Mouse (Mus musculus) hindbrain, postnatal 0 days (tissue): Measurements from ENCODE around the gene Psat1. TPM values are rescaled to one million over a fixed set of nuclear protein-coding genes. Genes with fewer than 3 reads are reported as not detected.

Experiments
- ATAC-seq: fragments of 200-750 bp; cut with Nextera tagmentation; 2 replicates; pipeline ENCODE4 v1.8.0; 2017; ENCODE audit warnings: mild to moderate bottlenecking, moderate TSS enrichment, moderate library complexity
- DNase-seq: peaks from one replicate; pipeline ENCODE4 v3.0.0-alpha.2; 2015; ENCODE audit warnings: low spot score
- H3K27ac ChIP-seq: fragments of 300-500 bp; sonication (generic); 2 replicates; pipeline ENCODE4 v1.5.1; 2014; ENCODE audit warnings: mild to moderate bottlenecking
- H3K27me3 ChIP-seq: fragments of 300-500 bp; sonication (generic); 2 replicates; pipeline ENCODE4 v1.6.1; 2014; ENCODE audit warnings: low read length, mixed read lengths; ENCODE audit not compliant: insufficient read depth
- H3K36me3 ChIP-seq: fragments of 300-500 bp; sonication (generic); 2 replicates; pipeline ENCODE4 v1.6.1; 2014; ENCODE audit warnings: low read length, mixed read lengths; ENCODE audit not compliant: insufficient read depth
- H3K4me1 ChIP-seq: fragments of 300-500 bp; sonication (generic); 2 replicates; pipeline ENCODE4 v1.6.1; 2014; ENCODE audit warnings: antibody characterized with exemption, low read length, mixed read lengths; ENCODE audit not compliant: insufficient read depth
- H3K4me2 ChIP-seq: fragments of 300-500 bp; sonication (generic); 2 replicates; pipeline ENCODE4 v1.6.1; 2014; ENCODE audit warnings: low read depth, mild to moderate bottlenecking, low read length, moderate library complexity, mixed read lengths
- H3K4me3 ChIP-seq: fragments of 300-500 bp; sonication (generic); 2 replicates; pipeline ENCODE4 v1.5.1; 2014; ENCODE audit warnings: low read length
- H3K9ac ChIP-seq: fragments of 300-500 bp; sonication (generic); replicated peaks from 2 replicates; pipeline ENCODE4 v1.6.1; 2014; ENCODE audit warnings: mild to moderate bottlenecking, low read length, moderate library complexity, mixed read lengths
- H3K9me3 ChIP-seq: fragments of 300-500 bp; sonication (generic); 2 replicates; pipeline ENCODE4 v1.6.1; 2016; ENCODE audit warnings: low read length, mixed read lengths
- CTCF ChIP-seq: IDR thresholded peaks from 2 replicates; pipeline ENCODE4 v1.5.1; 2016; ENCODE audit warnings: antibody characterized with exemption, control low read depth, low read depth
- WGBS: fragments of 180-500 bp; shearing (Covaris S2); extraction: QIAGEN DNeasy Blood & Tissue Kit; methylation state at CpG from one replicate; pipeline ENCODE4 v1.1.7; 2014; 5-methylcytosine and 5-hydroxymethylcytosine counted together
- polyA plus RNA-seq: library from polyadenylated mRNA; unstranded; fragments of >200 nt; fragmentation: Nextera tagmentation; extraction: Ambion mirVana; gene quantifications from 2 replicates; pipeline ENCODE4 v1.2.1, GENCODE M21; 2015
- total RNA-seq: library from RNA; depleted of rRNA; stranded (reverse); fragments of >200 nt; gene quantifications from 2 replicates; pipeline ENCODE4 v1.2.3, GENCODE M21; 2014

Psat1 gene
- total and polyA plus RNA-seq, 2 experiments from 2014 or later = 79.8 to 96.6 TPM

DNA sequence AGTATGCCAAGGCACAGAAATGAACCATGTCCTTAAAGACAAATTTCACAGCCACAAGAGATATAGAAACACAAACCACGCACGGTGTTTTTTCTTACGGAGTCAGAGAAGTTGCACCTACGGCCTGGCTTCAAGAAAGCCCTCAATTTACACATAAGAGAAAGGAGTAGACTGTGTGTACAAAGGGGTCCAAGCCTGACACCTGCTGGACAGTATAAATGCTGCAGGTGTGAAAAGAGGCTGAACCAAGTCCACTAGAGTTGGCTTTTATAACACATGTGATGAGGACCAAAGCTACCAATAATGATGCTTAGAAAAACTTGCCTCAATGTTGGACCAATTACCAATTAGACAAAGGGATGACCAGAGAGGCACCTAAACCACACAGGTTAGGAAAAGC is 34.7 kb upstream of the Psat1 start:
- peak; percentile 83 for DNase-seq
- H3K4me1 ChIP-seq = no peaks in the 10 kb centered on the region
- no peak overlapping the region for H3K9ac ChIP-seq
- TF ChIP-seq CTCF = peak; percentile 85
- no peak overlapping the region for H3K4me3 ChIP-seq
- H3K36me3 ChIP-seq = 0 out of 2 replicates have a peak, but pooled peaks cover 12% of the 10 kb centered on the region
- no peak overlapping the region for H3K4me2 ChIP-seq
- WGBS = 41% methylated on average over 4 of the region's 4 CpGs
- H3K27ac ChIP-seq = no peak overlapping the region
- no peaks in the 10 kb centered on the region for H3K9me3 ChIP-seq
- no peaks in the 10 kb centered on the region for H3K27me3 ChIP-seq
- peak; percentile 47 for ATAC-seq

DNA sequence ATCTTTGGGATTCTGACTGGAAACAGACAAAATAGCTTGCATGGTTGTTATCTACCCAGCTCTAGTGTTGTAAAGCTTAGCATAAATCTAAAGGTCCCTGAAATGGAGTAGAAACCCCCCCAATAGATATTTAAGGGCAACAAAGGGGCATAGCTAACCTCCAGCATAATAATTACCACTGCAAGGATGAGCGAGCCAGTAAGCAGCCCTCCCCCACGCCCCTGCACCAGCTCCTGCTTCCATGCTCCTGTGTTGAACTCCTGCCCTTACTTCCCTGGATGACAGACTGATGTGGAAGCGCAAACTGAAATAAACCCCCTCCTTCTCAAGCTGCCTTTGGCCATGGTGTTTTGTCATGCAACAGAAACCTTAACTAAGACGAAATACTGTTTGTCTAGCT is 26.2 kb upstream of the Psat1 start:
- WGBS = 78% methylated on average over 4 of the region's 4 CpGs
- H3K36me3 ChIP-seq = peaks cover 52% of the 10 kb centered on the region
- H3K4me1 ChIP-seq = no peaks in the 10 kb centered on the region
- H3K27me3 ChIP-seq = no peaks in the 10 kb centered on the region
- TF ChIP-seq CTCF = no peak
- no peak overlapping the region for H3K27ac ChIP-seq
- ATAC-seq = no peak
- no peak for DNase-seq
- no peak overlapping the region for H3K4me2 ChIP-seq
- H3K4me3 ChIP-seq = no peak overlapping the region
- H3K9me3 ChIP-seq = no peaks in the 10 kb centered on the region
- H3K9ac ChIP-seq = no peak overlapping the region

DNA sequence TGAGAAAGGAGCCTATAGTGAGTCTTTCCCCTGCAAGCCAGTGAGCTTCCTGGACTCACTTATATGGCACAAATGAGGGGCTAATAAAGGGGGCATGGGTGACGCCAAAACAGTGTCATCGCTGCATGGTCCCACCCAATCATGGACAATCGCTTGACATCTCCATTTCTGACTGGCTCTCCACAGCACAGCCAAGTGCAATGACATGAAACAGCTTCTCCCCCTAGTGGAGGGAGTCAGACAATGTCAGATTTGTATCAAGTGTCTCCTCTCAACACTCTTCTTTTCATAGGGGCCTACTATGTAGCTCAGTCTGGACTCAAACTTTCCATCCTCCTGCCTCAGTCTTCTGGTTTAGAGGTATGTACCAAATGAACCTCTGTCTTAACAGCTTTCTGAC is 17.9 kb upstream of the Psat1 start:
- DNase-seq (peak; percentile 81), ATAC-seq (peak; percentile 88)
- Histone ChIP-seq H3K4me1 (no peaks in the 10 kb centered on the region), H3K27ac (no peak overlapping the region), H3K27me3 (no peaks in the 10 kb centered on the region), H3K9ac (no peak overlapping the region), H3K4me2 (no peak overlapping the region), H3K4me3 (no peak overlapping the region), H3K36me3 (peaks cover 34% of the 10 kb centered on the region), H3K9me3 (no peaks in the 10 kb centered on the region)
- peak; percentile 89 for TF ChIP-seq CTCF
- 44% methylated on average over 3 of the region's 3 CpGs for WGBS

DNA sequence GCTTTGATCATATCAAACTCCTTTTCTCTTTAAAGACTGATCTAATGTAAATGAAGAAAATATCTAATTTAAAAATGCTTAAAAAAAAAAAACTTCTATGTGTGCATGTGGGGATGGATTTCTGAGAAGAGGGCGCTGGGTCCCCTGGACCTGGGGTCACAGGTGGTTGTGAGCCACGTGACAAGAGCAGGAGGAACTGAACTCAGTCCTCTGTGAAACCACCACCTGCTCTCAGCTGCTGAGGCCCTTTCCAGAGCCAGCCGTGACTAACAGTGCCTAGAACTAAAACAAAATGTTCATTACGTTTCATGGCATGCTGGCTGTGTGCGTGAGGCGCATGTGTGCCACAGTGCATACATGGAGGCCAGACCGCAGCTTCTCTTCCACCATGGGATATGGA is 17.4 kb upstream of the Psat1 start:
- H3K27ac ChIP-seq = no peak overlapping the region

DNA sequence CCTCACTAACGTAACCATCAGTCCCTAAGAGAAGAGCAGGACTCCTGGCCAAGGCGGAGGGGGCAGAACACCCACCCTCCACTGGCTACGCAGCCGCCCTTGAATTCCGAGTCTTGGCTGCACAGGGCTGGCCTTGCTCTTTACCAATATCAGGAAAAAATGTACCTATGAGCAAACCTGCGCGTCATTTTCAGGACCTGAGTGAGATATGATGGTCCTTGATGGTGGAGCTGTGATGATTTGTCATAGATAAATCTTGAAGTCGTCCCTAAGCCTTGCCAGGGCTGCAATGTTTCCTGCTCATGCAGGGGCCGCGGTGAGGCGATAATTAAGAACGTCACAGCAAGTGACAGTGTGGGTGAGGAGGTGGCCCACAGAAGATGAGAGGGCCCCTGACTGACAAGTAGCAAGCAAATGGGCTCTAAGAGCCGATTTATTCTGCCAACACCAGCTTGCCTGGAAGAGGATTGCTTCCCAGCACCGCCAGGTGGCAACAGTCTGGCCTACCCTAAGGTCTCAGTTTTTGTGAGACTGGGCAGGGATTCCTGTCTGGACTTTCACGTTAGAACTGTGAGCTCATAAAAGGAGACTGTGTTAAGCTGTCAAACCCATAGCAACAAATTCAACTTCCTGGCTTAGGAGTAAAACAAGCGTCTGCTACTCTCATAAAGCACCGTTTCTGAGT is 16.0 kb upstream of the Psat1 start:
- H3K4me2 ChIP-seq = no peak overlapping the region
- H3K4me3 ChIP-seq = no peak overlapping the region
- H3K9ac ChIP-seq = no peak overlapping the region
- no peaks in the 10 kb centered on the region for H3K27me3 ChIP-seq
- WGBS = 81% methylated on average over 17 of the region's 17 CpGs
- H3K9me3 ChIP-seq = no peaks in the 10 kb centered on the region
- DNase-seq (no peak), ATAC-seq (no peak)
- H3K36me3 ChIP-seq = peaks cover 37% of the 10 kb centered on the region
- no peaks in the 10 kb centered on the region for H3K4me1 ChIP-seq
- no peak overlapping the region for H3K27ac ChIP-seq
- peak; percentile 25 for TF ChIP-seq CTCF

More for the DNA sequence above, 17.4 kb upstream of the Psat1 start:
- H3K27me3 ChIP-seq = no peaks in the 10 kb centered on the region
- TF ChIP-seq CTCF = no peak
- no peak overlapping the region for H3K4me3 ChIP-seq
- H3K9ac ChIP-seq = no peak overlapping the region
- H3K36me3 ChIP-seq = peaks cover 39% of the 10 kb centered on the region
- ATAC-seq = peak; percentile 9; the same call in 1 of the 2 replicates
- no peaks in the 10 kb centered on the region for H3K4me1 ChIP-seq
- H3K9me3 ChIP-seq = no peaks in the 10 kb centered on the region
- H3K4me2 ChIP-seq = no peak overlapping the region
- no peak for DNase-seq
- WGBS = 88% methylated on average over 7 of the region's 7 CpGs

DNA sequence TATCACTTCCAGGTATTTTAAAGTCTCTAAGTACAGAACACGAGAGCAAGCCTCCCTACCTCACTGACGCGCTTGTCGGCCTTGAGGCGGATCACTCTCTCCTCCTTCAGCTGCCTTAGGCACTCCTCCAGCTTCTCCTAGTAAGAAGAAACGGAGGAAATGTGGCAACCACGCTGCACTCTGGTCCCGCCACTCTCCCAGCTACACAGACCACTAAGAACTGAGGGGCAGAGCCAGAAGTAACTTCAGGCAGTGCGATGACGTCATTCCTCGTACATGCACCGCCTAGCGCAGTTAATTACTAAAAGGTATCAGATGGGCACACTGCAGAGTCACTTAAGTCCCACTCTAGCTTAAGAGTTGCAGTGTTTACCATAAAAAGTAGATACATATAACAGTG is 15.2 kb upstream of the Psat1 start:
- Histone ChIP-seq H3K9ac (no peak overlapping the region), H3K9me3 (no peaks in the 10 kb centered on the region), H3K27me3 (no peaks in the 10 kb centered on the region), H3K4me3 (no peak overlapping the region), H3K4me2 (no peak overlapping the region), H3K4me1 (no peaks in the 10 kb centered on the region), H3K36me3 (peaks cover 37% of the 10 kb centered on the region), H3K27ac (no peak overlapping the region)
- WGBS = 89% methylated on average over 13 of the region's 13 CpGs
- TF ChIP-seq CTCF = no peak
- no peak for ATAC-seq
- no peak for DNase-seq

DNA sequence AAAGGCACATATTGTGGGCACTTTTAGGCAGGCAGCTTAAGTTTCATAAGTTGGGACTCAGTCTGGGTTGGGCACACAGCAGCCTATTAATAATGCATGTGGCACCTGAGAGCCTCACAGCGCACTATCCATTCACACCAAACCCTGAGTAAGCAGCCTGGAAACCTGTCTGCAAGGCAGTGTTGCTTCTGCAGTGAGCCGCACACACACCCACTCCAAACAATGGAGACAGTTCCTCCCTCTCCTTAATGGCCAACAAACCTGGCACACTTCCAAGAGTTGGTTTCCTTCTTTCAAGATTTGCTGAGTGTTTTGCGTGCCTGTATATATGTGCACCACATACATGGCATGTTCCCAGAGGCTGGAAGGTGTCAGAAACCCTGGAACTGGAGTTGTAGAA is 3.1 kb upstream of the Psat1 start:
- 56% methylated on average over 3 of the region's 3 CpGs for WGBS
- H3K4me2 ChIP-seq = no peak overlapping the region
- ATAC-seq (no peak), DNase-seq (peak; percentile 10)
- no peak overlapping the region for H3K9ac ChIP-seq
- no peaks in the 10 kb centered on the region for H3K9me3 ChIP-seq
- TF ChIP-seq CTCF = no peak
- no peak overlapping the region for H3K4me3 ChIP-seq
- no peaks in the 10 kb centered on the region; the same call in 1 of the 2 replicates for H3K36me3 ChIP-seq
- H3K27ac ChIP-seq = no peak overlapping the region
- H3K27me3 ChIP-seq = no peaks in the 10 kb centered on the region
- H3K4me1 ChIP-seq = no peaks in the 10 kb centered on the region
